Mouse (Mus musculus): ENCODE data around the gene Agtrap.
"Not testable (repeated sequence)": the region's sequence is repeated elsewhere in the genome, so short reads cannot be mapped to it uniquely, and the experiment has no call there.

Agtrap gene

GRCm38 (mm10) chr4:148087907-148088527 lies at the start of gene Agtrap:
Gene Agtrap (minus strand): TSS chr4:148088031.
- DNase-seq (ENCODE audit: low spot score): peak; percentile 76

GRCm38 (mm10) chr4:148137503-148137902 lies 49.7 kb upstream of the Agtrap start:
- no peak for DNase-seq (ENCODE audit: low spot score)

- no peak for DNase-seq (ENCODE audit: low spot score)
Measured at GRCm38 (mm10) chr4:148134988-148135387, 47.2 kb upstream of the Agtrap start.

GRCm38 (mm10) chr4:148131497-148132081 lies 43.8 kb upstream of the Agtrap start:
- no peak for DNase-seq (ENCODE audit: low spot score)

- DNase-seq (ENCODE audit: low spot score): no peak
Measured at GRCm38 (mm10) chr4:148130561-148131413, 43.0 kb upstream of the Agtrap start, which contains the start of gene Draxin. Gene Draxin (minus strand): TSS chr4:148130698.

GRCm38 (mm10) chr4:148130133-148130532 lies 42.3 kb upstream of the Agtrap start, which contains the start of gene Mad2l2:
Gene Mad2l2 (plus strand): TSS chr4:148130384.
- no peak for DNase-seq (ENCODE audit: low spot score)

GRCm38 (mm10) chr4:148128672-148129071 lies 40.8 kb upstream of the Agtrap start:
- no peak for DNase-seq (ENCODE audit: low spot score)

- DNase-seq (ENCODE audit: low spot score): no peak
Measured at GRCm38 (mm10) chr4:148128241-148128640, 40.4 kb upstream of the Agtrap start.

GRCm38 (mm10) chr4:148122694-148123066 lies 34.8 kb upstream of the Agtrap start:
- no peak for DNase-seq (ENCODE audit: low spot score)

GRCm38 (mm10) chr4:148121982-148122693 lies 34.3 kb upstream of the Agtrap start:
- DNase-seq (ENCODE audit: low spot score): no peak

GRCm38 (mm10) chr4:148121362-148121761 lies 33.5 kb upstream of the Agtrap start:
- DNase-seq (ENCODE audit: low spot score): no peak

- DNase-seq (ENCODE audit: low spot score): no peak
Measured at GRCm38 (mm10) chr4:148120555-148120954, 32.7 kb upstream of the Agtrap start.

GRCm38 (mm10) chr4:148119578-148119977 lies 31.7 kb upstream of the Agtrap start:
- not testable (repeated sequence) for DNase-seq (ENCODE audit: low spot score)

- no peak for DNase-seq (ENCODE audit: low spot score)
Measured at GRCm38 (mm10) chr4:148117392-148117791, 29.6 kb upstream of the Agtrap start.

GRCm38 (mm10) chr4:148116657-148117056 lies 28.8 kb upstream of the Agtrap start:
- DNase-seq (ENCODE audit: low spot score): no peak

GRCm38 (mm10) chr4:148115467-148115866 lies 27.6 kb upstream of the Agtrap start:
- no peak for DNase-seq (ENCODE audit: low spot score)

- DNase-seq (ENCODE audit: low spot score): peak; percentile 59
Measured at GRCm38 (mm10) chr4:148114758-148115391, 27.0 kb upstream of the Agtrap start.

- DNase-seq (ENCODE audit: low spot score): no peak
Measured at GRCm38 (mm10) chr4:148112519-148112918, 24.7 kb upstream of the Agtrap start.

GRCm38 (mm10) chr4:148109215-148109614 lies 21.4 kb upstream of the Agtrap start:
- DNase-seq (ENCODE audit: low spot score): no peak

GRCm38 (mm10) chr4:148108565-148109100 lies 20.8 kb upstream of the Agtrap start:
- DNase-seq (ENCODE audit: low spot score): no peak

- no peak for DNase-seq (ENCODE audit: low spot score)
Measured at GRCm38 (mm10) chr4:148107621-148108291, 19.9 kb upstream of the Agtrap start.
